Mouse (Mus musculus) ES-Bruce4 (cell line): ENCODE measurements around the gene Best1. TPM values are rescaled to one million over a fixed set of nuclear protein-coding genes. Genes with fewer than 3 reads are reported as not detected.
"Not testable (repeated sequence)": the region's sequence is repeated elsewhere in the genome, so short reads cannot be mapped to it uniquely, and the experiment has no call there.

Experiments used
- H3K27ac ChIP-seq: 2 replicates; pipeline ENCODE4 v1.5.1; 2012; ENCODE audit warnings: low read length, inconsistent platforms; ENCODE audit not compliant: insufficient read depth
- H3K27me3 ChIP-seq: 2 replicates; pipeline ENCODE4 v1.6.1; 2012; ENCODE audit warnings: mild to moderate bottlenecking, low read length, inconsistent platforms; ENCODE audit not compliant: control insufficient read depth, poor library complexity, insufficient read depth, severe bottlenecking
- H3K36me3 ChIP-seq: 2 replicates; pipeline ENCODE4 v1.6.1; 2012; ENCODE audit warnings: inconsistent platforms, mild to moderate bottlenecking, low read length, moderate library complexity; ENCODE audit not compliant: control insufficient read depth, poor library complexity, insufficient read depth, severe bottlenecking
- H3K4me1 ChIP-seq: one replicate; pipeline ENCODE4 v1.8.1; 2011; ENCODE audit warnings: low read length; ENCODE audit not compliant: control insufficient read depth, insufficient read depth
- H3K4me3 ChIP-seq: 2 replicates; pipeline ENCODE4 v1.5.1; 2011; ENCODE audit warnings: low read depth, mild to moderate bottlenecking, low read length
- H3K9ac ChIP-seq: 2 replicates; pipeline ENCODE4 v1.6.1; 2012; ENCODE audit warnings: low read depth, mild to moderate bottlenecking, inconsistent platforms; ENCODE audit not compliant: poor library complexity, severe bottlenecking
- H3K9me3 ChIP-seq: replicated peaks from 2 replicates; pipeline ENCODE4 v1.6.1; 2012; ENCODE audit warnings: mild to moderate bottlenecking, low read length, inconsistent platforms; ENCODE audit not compliant: control insufficient read depth, poor library complexity, insufficient read depth, severe bottlenecking
- CTCF ChIP-seq: IDR thresholded peaks from one replicate; pipeline ENCODE4 v1.8.1; 2011; ENCODE audit warnings: low read depth, low read length
- EP300 ChIP-seq: IDR thresholded peaks from 2 replicates; pipeline ENCODE4 v1.6.1; 2011; ENCODE audit warnings: low read depth, low read length; ENCODE audit not compliant: insufficient read depth
- POLR2A ChIP-seq: IDR thresholded peaks from one replicate; pipeline ENCODE4 v1.8.1; 2011; ENCODE audit warnings: low read length; ENCODE audit not compliant: insufficient read depth
- polyA plus RNA-seq: library from polyadenylated mRNA; stranded (reverse); fragments of >200 nt; gene quantifications from 2 replicates; pipeline ENCODE4 v1.2.4, GENCODE M21; 2011; ENCODE audit warnings: low read depth; ENCODE audit not compliant: missing spikeins, insufficient read depth, insufficient read length

The Best1 gene
- polyA plus RNA-seq, 1 experiment: 1.4 TPM

DNA sequence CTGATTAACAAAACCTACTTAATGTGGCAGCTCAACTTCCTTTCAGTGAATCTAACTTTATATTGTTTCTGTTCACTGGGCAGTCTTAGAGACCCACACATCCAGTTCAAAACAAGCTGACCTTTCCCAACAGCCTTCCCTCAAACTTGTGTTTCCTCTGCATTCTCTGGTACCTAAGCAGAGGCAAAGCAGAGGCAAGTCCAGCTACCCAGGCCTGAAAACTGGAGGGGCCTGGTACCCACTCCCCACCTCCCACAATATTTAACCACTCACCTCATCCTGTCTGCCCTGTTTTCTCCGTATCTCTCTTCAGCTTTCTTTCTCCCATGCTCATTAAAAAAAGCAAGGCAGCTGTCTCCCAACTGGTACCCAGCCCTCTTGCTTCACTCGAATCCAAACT lies 22.3 kb downstream of the Best1 start:
- H3K4me3 ChIP-seq: no peak overlapping the region
- H3K9ac ChIP-seq: peak overlapping the region; percentile 6; the same call in 1 of the 2 replicates
- H3K36me3 ChIP-seq: peaks cover 5% of the 10 kb centered on the region
- H3K4me1 ChIP-seq: peaks cover 9% of the 10 kb centered on the region
- no peaks in the 10 kb centered on the region for H3K9me3 ChIP-seq
- H3K27ac ChIP-seq: peak overlapping the region; percentile 74
- no peaks in the 10 kb centered on the region for H3K27me3 ChIP-seq
- no peak for TF ChIP-seq EP300
- TF ChIP-seq POLR2A: no peak
- TF ChIP-seq CTCF: no peak

DNA sequence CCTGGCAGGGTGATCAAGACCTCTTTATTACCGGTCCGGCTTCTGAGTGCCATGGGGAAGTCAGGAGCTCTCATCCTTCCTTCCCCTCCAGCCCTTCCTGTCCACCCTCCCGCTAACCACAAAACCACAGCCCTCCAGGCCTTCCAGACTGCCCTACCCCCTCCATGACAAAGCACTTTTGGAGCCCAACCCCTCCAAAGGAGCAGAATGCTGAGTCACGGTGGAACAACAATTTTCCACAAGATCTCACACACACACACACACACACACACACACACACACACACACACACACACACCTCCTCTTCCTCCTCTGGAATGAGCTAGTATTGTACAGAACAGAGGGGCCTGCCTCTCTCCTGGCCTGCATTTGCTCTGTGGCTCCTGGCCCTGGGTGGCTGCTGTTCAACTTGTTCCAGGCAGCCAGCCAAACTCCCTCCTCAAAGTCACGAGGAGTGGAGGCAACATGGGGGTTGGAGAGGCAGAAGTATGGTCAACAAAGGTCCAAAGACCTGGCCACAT lies 22.9 kb downstream of the Best1 start:
- TF ChIP-seq POLR2A: no peak
- TF ChIP-seq EP300: peak; percentile 96
- no peak for TF ChIP-seq CTCF
- Histone ChIP-seq H3K27ac (peak overlapping the region; percentile 79), H3K9me3 (no peaks in the 10 kb centered on the region), H3K4me3 (no peak overlapping the region), H3K36me3 (no peaks in the 10 kb centered on the region), H3K27me3 (no peaks in the 10 kb centered on the region), H3K9ac (peak overlapping the region; percentile 49), H3K4me1 (peaks cover 9% of the 10 kb centered on the region)

DNA sequence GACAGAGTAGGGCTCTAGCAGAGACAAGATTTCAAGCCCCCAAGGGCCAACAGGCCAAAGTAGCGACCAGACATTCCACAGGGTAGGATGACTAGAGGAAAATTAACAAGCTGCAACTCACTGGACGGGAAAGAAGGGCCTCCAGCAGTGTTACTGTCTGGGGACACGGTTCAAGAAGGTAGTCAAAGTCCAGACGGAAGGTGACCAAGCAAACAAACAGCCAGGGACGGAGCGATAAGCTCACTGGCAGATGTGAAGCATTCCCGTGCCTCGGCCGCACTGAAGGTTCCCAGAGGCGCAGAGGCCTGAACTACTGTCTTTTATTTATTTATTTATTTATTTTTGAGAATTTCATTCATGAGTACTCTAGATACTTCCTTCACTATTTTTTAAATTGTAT lies 24.3 kb downstream of the Best1 start:
- no peak overlapping the region for H3K4me3 ChIP-seq
- H3K9ac ChIP-seq: no peak overlapping the region
- H3K36me3 ChIP-seq: no peaks in the 10 kb centered on the region
- no peaks in the 10 kb centered on the region for H3K9me3 ChIP-seq
- H3K27ac ChIP-seq: no peak overlapping the region
- no peak for TF ChIP-seq CTCF
- no peak for TF ChIP-seq POLR2A
- peak; percentile 43; the same call in 1 of the 2 replicates for TF ChIP-seq EP300
- H3K4me1 ChIP-seq: peaks cover 9% of the 10 kb centered on the region
- H3K27me3 ChIP-seq: no peaks in the 10 kb centered on the region

DNA sequence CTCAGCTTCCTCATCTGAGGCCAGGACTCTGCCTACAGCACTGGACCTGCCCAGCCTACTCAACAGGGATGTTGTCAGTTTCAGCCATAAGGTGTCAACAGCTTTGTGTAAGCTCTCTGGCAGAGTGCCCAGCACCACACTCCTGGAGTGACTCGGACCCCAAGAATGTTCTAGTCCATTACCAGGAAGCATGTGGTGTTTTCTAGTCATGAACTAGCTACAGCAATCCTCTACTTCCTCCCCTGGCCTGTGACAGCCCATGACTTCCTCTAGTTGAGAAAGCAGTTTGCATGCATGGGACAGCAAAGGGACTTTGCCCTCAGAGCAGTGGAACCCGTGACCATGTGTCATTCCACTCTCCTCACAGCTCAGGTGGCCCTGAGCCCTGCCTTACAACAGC lies 26.6 kb downstream of the Best1 start:
- H3K9me3 ChIP-seq, H3K4me3 ChIP-seq, H3K36me3 ChIP-seq, H3K9ac ChIP-seq, H3K27me3 ChIP-seq, H3K27ac ChIP-seq, H3K4me1 ChIP-seq: not testable (repeated sequence)

DNA sequence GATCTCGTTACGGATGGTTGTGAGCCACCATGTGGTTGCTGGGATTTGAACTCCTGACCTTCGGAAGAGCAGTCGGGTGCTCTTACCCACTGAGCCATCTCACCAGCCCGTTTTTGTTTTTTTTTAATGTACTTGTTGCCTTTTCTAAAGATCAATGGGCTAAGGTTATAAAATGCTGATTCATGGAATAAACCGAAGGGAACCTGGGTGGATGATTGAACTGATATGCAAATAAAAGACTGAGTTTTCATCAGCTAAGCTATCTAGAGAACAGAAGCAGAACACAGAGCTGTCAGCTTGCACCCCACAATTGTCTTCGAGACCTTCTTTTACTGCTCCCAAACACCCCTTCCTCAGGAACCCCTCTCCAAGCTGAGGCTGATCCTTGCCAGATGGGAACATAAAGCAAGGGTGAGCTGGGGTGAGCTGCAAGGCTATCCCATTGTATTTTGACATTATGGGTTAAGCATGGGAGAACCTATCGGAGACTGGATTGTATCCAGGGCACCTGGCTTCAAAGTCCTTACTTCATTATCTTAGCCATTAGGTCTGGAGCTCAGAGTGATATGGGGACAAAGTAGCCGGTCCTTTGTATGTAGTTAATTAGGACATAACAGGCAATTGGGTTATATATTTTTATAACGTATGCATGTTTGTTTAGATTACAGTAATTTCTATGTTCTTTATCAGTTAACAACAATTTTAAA lies 33.2 kb downstream of the Best1 start:
- TF ChIP-seq CTCF: no peak
- TF ChIP-seq POLR2A: no peak
- TF ChIP-seq EP300: no peak
- Histone ChIP-seq H3K4me1 (peaks cover 1% of the 10 kb centered on the region), H3K27ac (no peak overlapping the region), H3K4me3 (no peak overlapping the region), H3K9ac (no peak overlapping the region), H3K9me3 (no peaks in the 10 kb centered on the region), H3K27me3 (no peaks in the 10 kb centered on the region), H3K36me3 (no peaks in the 10 kb centered on the region)

DNA sequence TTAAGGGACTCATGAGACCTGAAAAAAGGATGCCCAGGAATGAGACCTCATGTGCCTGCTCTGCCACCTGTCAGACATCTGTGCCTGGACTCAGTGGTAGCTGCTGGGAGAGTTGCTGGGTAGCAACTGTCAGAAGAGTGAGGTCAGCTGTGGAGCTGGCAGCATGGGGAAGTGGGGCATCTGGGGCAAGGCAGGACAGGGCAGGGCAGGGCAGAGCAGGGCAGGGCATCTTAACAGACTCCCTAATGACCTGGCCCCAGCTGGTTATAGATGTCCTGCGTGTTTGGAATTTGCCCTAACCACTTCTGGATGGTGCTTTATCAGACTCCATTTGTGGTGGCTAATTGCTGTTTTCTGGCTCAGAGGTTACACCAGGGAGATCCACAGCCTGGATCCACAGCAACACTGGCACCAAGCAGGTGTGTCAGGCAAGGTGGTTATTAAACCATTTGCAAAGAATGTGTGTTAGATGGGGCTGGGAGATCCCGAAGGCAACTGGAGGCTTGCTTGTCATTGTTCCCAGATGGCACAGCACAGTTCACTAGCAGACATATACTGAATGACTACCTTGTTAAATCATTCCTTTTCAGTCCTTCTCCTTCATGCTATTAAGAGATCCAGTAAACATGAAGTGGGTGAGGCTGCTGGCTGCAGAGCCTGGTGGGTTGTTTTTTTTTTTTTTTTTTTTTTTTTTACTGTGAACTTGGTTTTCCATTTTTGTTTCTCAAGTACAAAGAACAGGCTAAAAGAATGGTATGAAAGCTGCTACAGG lies 35.2 kb downstream of the Best1 start:
- Histone ChIP-seq H3K27ac (no peak overlapping the region), H3K36me3 (no peaks in the 10 kb centered on the region), H3K9me3 (no peaks in the 10 kb centered on the region), H3K9ac (no peak overlapping the region), H3K4me3 (no peak overlapping the region), H3K4me1 (peaks cover 1% of the 10 kb centered on the region), H3K27me3 (no peaks in the 10 kb centered on the region)
- TF ChIP-seq CTCF (no peak), POLR2A (no peak), EP300 (no peak)
